Comparison of ENCODE assay signal across 8 mouse cellular contexts in the genomic region with DNA sequence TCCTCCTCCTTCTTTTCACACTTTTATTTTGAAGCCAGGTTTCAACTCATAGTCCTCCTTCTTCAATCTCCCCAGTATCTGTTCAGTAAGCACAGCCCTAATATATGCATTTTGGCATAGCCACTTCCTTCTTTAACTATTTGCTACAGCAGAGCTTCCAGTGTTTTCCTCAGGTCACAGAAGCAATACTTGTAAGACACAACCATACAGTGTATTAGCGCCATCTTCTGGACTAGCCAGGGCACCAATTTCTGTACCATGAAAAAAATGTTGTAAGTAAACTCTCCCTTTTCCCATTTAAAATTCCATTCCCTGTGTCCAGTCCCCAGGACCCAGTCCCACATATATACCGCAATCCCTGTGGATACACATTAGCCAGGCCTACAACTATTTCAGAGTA. TPM values are rescaled to one million over a fixed set of nuclear protein-coding genes. Genes with fewer than 3 reads are reported as not detected.
DNase-seq lines count a peak whose midpoint lies in the region; ATAC-seq and TF ChIP-seq lines count a peak whose summit lies in the region.

No protein-coding gene starts in this region.

- 13% methylated on average over 2 of the region's 2 CpGs for WGBS in forebrain, embryonic 14.5 days
- 12% methylated on average over 2 of the region's 2 CpGs for WGBS in intestine, embryonic 15.5 days
- 14% methylated on average over 2 of the region's 2 CpGs for WGBS in midbrain, embryonic 14.5 days
- 14% methylated on average over 2 of the region's 2 CpGs for WGBS in thymus, adult 2 months

- ATAC-seq in forebrain, embryonic 14.5 days, result peak; percentile 73
- peak; percentile 41; the same call in 1 of the 2 replicates for ATAC-seq in intestine, embryonic 15.5 days
- no peak for ATAC-seq in midbrain, embryonic 14.5 days (ENCODE audit: low FRiP score, low TSS enrichment)

- no peak for TF ChIP-seq EP300 in ES-Bruce4 (IDR thresholded peaks at IDR 0.05; ENCODE audit: insufficient read depth, low read depth, low read length)

- H3K4me2 ChIP-seq in forebrain, embryonic 14.5 days (ENCODE audit: low read length), result no peak overlapping the region
- H3K4me2 ChIP-seq in intestine, embryonic 15.5 days (replicated peaks), result no peak overlapping the region
- no peak overlapping the region for H3K4me2 ChIP-seq in midbrain, embryonic 14.5 days (ENCODE audit: low read length)

- H3K27me3 ChIP-seq in ES-Bruce4 (ENCODE audit: control insufficient read depth, insufficient read depth, low read length, poor library complexity, severe bottlenecking), result no peaks in the 10 kb centered on the region
- H3K27me3 ChIP-seq in forebrain, embryonic 14.5 days (replicated peaks; ENCODE audit: control insufficient read depth, insufficient read depth, low read length), result no peaks in the 10 kb centered on the region
- no peaks in the 10 kb centered on the region for H3K27me3 ChIP-seq in intestine, embryonic 15.5 days (replicated peaks)
- H3K27me3 ChIP-seq in midbrain, embryonic 14.5 days (ENCODE audit: control insufficient read depth, insufficient read depth, low read length), result no peaks in the 10 kb centered on the region
- no peaks in the 10 kb centered on the region for H3K27me3 ChIP-seq in thymus, adult 2 months (ENCODE audit: control insufficient read depth, insufficient read depth, low read length)

- peak; percentile 33 for TF ChIP-seq CTCF in ES-Bruce4 (IDR thresholded peaks at IDR 0.05; ENCODE audit: low read depth, low read length)
- TF ChIP-seq CTCF in thymus, adult 2 months (IDR thresholded peaks at IDR 0.05; ENCODE audit: borderline replicate concordance, control insufficient read depth, extremely low read depth, insufficient read depth, low read length, poor library complexity), result no peak

- no peak for TF ChIP-seq POLR2A in ES-Bruce4 (IDR thresholded peaks at IDR 0.05; ENCODE audit: insufficient read depth, low read length)
- no peak for TF ChIP-seq POLR2A in thymus, adult 2 months (IDR thresholded peaks at IDR 0.05; ENCODE audit: control insufficient read depth, extremely low read depth, insufficient read depth, low read length, poor library complexity)

- H3K4me1 ChIP-seq in ES-Bruce4 (ENCODE audit: control insufficient read depth, insufficient read depth, low read length), result peaks cover 1% of the 10 kb centered on the region
- H3K4me1 ChIP-seq in forebrain, embryonic 14.5 days (ENCODE audit: control insufficient read depth, insufficient read depth, low read length), result no peaks in the 10 kb centered on the region
- H3K4me1 ChIP-seq in intestine, embryonic 15.5 days (replicated peaks), result no peaks in the 10 kb centered on the region
- no peaks in the 10 kb centered on the region for H3K4me1 ChIP-seq in midbrain, embryonic 14.5 days (ENCODE audit: control insufficient read depth, insufficient read depth, low read length)
- H3K4me1 ChIP-seq in thymus, adult 2 months (replicated peaks; ENCODE audit: control insufficient read depth, insufficient read depth, low read length), result no peaks in the 10 kb centered on the region

- no peak overlapping the region for H3K4me3 ChIP-seq in ES-Bruce4 (ENCODE audit: low read depth, low read length)
- H3K4me3 ChIP-seq in forebrain, embryonic 14.5 days (ENCODE audit: low read depth, low read length), result no peak overlapping the region
- no peak overlapping the region for H3K4me3 ChIP-seq in intestine, embryonic 15.5 days (replicated peaks)
- no peak overlapping the region for H3K4me3 ChIP-seq in midbrain, embryonic 14.5 days (replicated peaks; ENCODE audit: low read depth, low read length)
- H3K4me3 ChIP-seq in thymus, adult 2 months (ENCODE audit: control insufficient read depth, insufficient read depth, low read length), result no peak overlapping the region

- intact Hi-C loops in left cerebral cortex, postnatal 25 days (cut with DNase I), result no loop called here

- no peaks in the 10 kb centered on the region for H3K9me3 ChIP-seq in ES-Bruce4 (replicated peaks; ENCODE audit: control insufficient read depth, insufficient read depth, low read length, poor library complexity, severe bottlenecking)
- no peaks in the 10 kb centered on the region for H3K9me3 ChIP-seq in forebrain, embryonic 14.5 days (replicated peaks; ENCODE audit: control insufficient read depth, low read length)
- H3K9me3 ChIP-seq in intestine, embryonic 15.5 days, result no peaks in the 10 kb centered on the region
- H3K9me3 ChIP-seq in midbrain, embryonic 14.5 days (ENCODE audit: control insufficient read depth, low read length), result no peaks in the 10 kb centered on the region

- DNase-seq in 3T3-L1 (ENCODE audit: low read depth, low spot score), result peak; percentile 89
- peak; percentile 67 for DNase-seq in c-Kit-positive CD71-positive TER-119-positive erythroid progenitor cells, embryonic 14.5 days (ENCODE audit: low spot score)
- peak; percentile 89 for DNase-seq in forebrain, embryonic 14.5 days (ENCODE audit: low spot score)
- DNase-seq in left cerebral cortex, postnatal 25 days (ENCODE audit: low spot score in 2 of 2), result peak; percentile 46 to 66
- DNase-seq in midbrain, embryonic 14.5 days, result peak; percentile 88
- DNase-seq in thymus, adult 2 months, result peak; percentile 51

- H3K36me3 ChIP-seq in ES-Bruce4 (ENCODE audit: control insufficient read depth, insufficient read depth, low read length, poor library complexity, severe bottlenecking), result no peaks in the 10 kb centered on the region
- 0 out of 2 replicates have a peak, but pooled peaks cover 3% of the 10 kb centered on the region for H3K36me3 ChIP-seq in forebrain, embryonic 14.5 days (ENCODE audit: control insufficient read depth, insufficient read depth, low read length)
- H3K36me3 ChIP-seq in intestine, embryonic 15.5 days, result no peaks in the 10 kb centered on the region
- H3K36me3 ChIP-seq in midbrain, embryonic 14.5 days (ENCODE audit: control insufficient read depth, insufficient read depth, low read length), result 0 out of 2 replicates have a peak, but pooled peaks cover under 1% of the 10 kb centered on the region
- H3K36me3 ChIP-seq in thymus, adult 2 months (ENCODE audit: control insufficient read depth, insufficient read depth, low read length), result no peaks in the 10 kb centered on the region

- H3K9ac ChIP-seq in ES-Bruce4 (ENCODE audit: low read depth, poor library complexity, severe bottlenecking), result no peak overlapping the region
- no peak overlapping the region for H3K9ac ChIP-seq in forebrain, embryonic 14.5 days (ENCODE audit: low read length)
- no peak overlapping the region for H3K9ac ChIP-seq in intestine, embryonic 15.5 days
- no peak overlapping the region for H3K9ac ChIP-seq in midbrain, embryonic 14.5 days (replicated peaks; ENCODE audit: low read length)

- no peak overlapping the region for H3K27ac ChIP-seq in ES-Bruce4 (ENCODE audit: insufficient read depth, low read length)
- no peak overlapping the region for H3K27ac ChIP-seq in forebrain, embryonic 14.5 days (ENCODE audit: low read depth, low read length)
- no peak overlapping the region for H3K27ac ChIP-seq in intestine, embryonic 15.5 days
- H3K27ac ChIP-seq in midbrain, embryonic 14.5 days (replicated peaks; ENCODE audit: low read depth, low read length), result no peak overlapping the region
- no peak overlapping the region for H3K27ac ChIP-seq in thymus, adult 2 months (ENCODE audit: control insufficient read depth, insufficient read depth, low read length)

RNA-seq across cellular contexts. Expression of a gene that starts 17.9 kb away (rescaled TPM):
- polyA plus RNA-seq in ES-Bruce4 (2011; ENCODE audit: insufficient read depth, insufficient read length, low read depth, missing spikeins), result 44.0 and 44.6 TPM in 2 replicates
- 5.0 and 6.3 TPM in 2 replicates for polyA plus RNA-seq in forebrain, embryonic 14.5 days (2014; fragmentation: Nextera tagmentation; extraction: Ambion mirVana)
- polyA plus RNA-seq in intestine, embryonic 15.5 days (2015; fragmentation: Nextera tagmentation; extraction: Ambion mirVana), result 13.9 and 14.4 TPM in 2 replicates
- total RNA-seq in left cerebral cortex, postnatal 25 days (2021), result 1 to 10 TPM; 6.3 to 7.5 TPM
- 8.7 and 11.8 TPM in 2 replicates for polyA plus RNA-seq in midbrain, embryonic 14.5 days (2014; fragmentation: Nextera tagmentation; extraction: Ambion mirVana)
- polyA plus RNA-seq in thymus, adult 2 months (2012; rRNA removed), result 6.3 and 9.5 TPM in 2 replicates

RNA-seq across cellular contexts. Expression of a gene that starts 32.3 kb away (rescaled TPM):
- polyA plus RNA-seq in ES-Bruce4 (2011; ENCODE audit: insufficient read depth, insufficient read length, low read depth, missing spikeins), result 406 and 461 TPM in 2 replicates
- polyA plus RNA-seq in forebrain, embryonic 14.5 days (2014; fragmentation: Nextera tagmentation; extraction: Ambion mirVana), result 137 and 152 TPM in 2 replicates
- 96.9 and 106 TPM in 2 replicates for polyA plus RNA-seq in intestine, embryonic 15.5 days (2015; fragmentation: Nextera tagmentation; extraction: Ambion mirVana)
- total RNA-seq in left cerebral cortex, postnatal 25 days (2021), result 1 to 10 TPM; 3.1 to 3.8 TPM
- polyA plus RNA-seq in midbrain, embryonic 14.5 days (2014; fragmentation: Nextera tagmentation; extraction: Ambion mirVana), result 60.5 and 89.8 TPM in 2 replicates
- 7.8 and 8.9 TPM in 2 replicates for polyA plus RNA-seq in thymus, adult 2 months (2012; rRNA removed)
